Mouse (Mus musculus) G1E (cell line): Measurements from ENCODE around the gene Tvp23b.

Experiments used
- CTCF ChIP-seq: IDR thresholded peaks from 2 replicates; pipeline ENCODE4 v1.5.1; 2012; ENCODE audit warnings: low read depth, low read length, inconsistent platforms, mixed read lengths
- GATA1 ChIP-seq: IDR thresholded peaks from 2 replicates; pipeline ENCODE4 v1.6.1; 2012; ENCODE audit warnings: borderline replicate concordance, low read length, inconsistent platforms, mixed read lengths

DNA sequence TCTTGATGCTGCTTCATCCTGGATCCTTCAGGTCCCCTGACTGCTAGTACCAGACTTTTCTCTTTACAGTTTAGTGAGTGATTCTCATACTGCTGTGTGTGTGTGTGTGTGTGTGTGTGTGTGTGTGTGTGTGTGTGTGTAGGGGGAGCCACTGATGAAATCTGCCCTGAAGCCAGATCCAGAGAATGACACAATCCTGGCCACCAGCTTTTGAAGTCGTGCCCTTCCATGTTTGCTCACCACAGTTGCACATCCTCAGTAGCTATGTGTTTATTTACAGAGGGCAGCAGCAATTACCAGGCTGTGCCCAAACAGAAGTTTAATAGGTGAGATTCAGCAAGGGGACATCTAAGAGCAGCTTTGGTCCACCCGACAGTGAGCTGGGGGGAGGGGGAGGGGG lies 37.5 kb downstream of the Tvp23b start:
- TF ChIP-seq GATA1 (no peak), CTCF (no peak)
